Mouse (Mus musculus): ENCODE measurements around the gene Rabgap1l. TPM values are rescaled to one million over a fixed set of nuclear protein-coding genes. Genes with fewer than 3 reads are reported as not detected.
"Not testable (repeated sequence)": the region's sequence is repeated elsewhere in the genome, so short reads cannot be mapped to it uniquely, and the experiment has no call there.

The Rabgap1l gene
- polyA plus RNA-seq, 1 experiment = 29.9 TPM

GRCm38 (mm10) chr1:160684251-160684650, 108.8 kb downstream of the Rabgap1l start:
- Histone ChIP-seq H3K4me3 (ENCODE audit: insufficient read depth, low read length) (no peak overlapping the region), H3K27ac (ENCODE audit: insufficient read depth, low read depth, low read length) (no peak overlapping the region), H3K4me1 (ENCODE audit: control insufficient read depth, insufficient read depth, low read length) (no peaks in the 10 kb centered on the region)
- TF ChIP-seq POLR2A (IDR thresholded peaks at IDR 0.05; ENCODE audit: borderline replicate concordance, low read depth, low read length) (no peak), CTCF (IDR thresholded peaks at IDR 0.05; ENCODE audit: low read depth, low read length) (no peak)

GRCm38 (mm10) chr1:160681398-160682050, 111.5 kb downstream of the Rabgap1l start:
- no peak overlapping the region for H3K27ac ChIP-seq (ENCODE audit: insufficient read depth, low read depth, low read length)
- H3K4me3 ChIP-seq (ENCODE audit: insufficient read depth, low read length) = no peak overlapping the region
- TF ChIP-seq POLR2A (IDR thresholded peaks at IDR 0.05; ENCODE audit: borderline replicate concordance, low read depth, low read length) = no peak
- TF ChIP-seq CTCF (IDR thresholded peaks at IDR 0.05; ENCODE audit: low read depth, low read length) = no peak
- H3K4me1 ChIP-seq (ENCODE audit: control insufficient read depth, insufficient read depth, low read length) = no peaks in the 10 kb centered on the region

- TF ChIP-seq POLR2A (IDR thresholded peaks at IDR 0.05; ENCODE audit: borderline replicate concordance, low read depth, low read length) (no peak), CTCF (IDR thresholded peaks at IDR 0.05; ENCODE audit: low read depth, low read length) (no peak)
- Histone ChIP-seq H3K4me3 (ENCODE audit: insufficient read depth, low read length) (no peak overlapping the region), H3K27ac (ENCODE audit: insufficient read depth, low read depth, low read length) (no peak overlapping the region), H3K4me1 (ENCODE audit: control insufficient read depth, insufficient read depth, low read length) (no peaks in the 10 kb centered on the region)
Measured at GRCm38 (mm10) chr1:160674763-160675162, 118.2 kb downstream of the Rabgap1l start.

GRCm38 (mm10) chr1:160672088-160672814, 120.8 kb downstream of the Rabgap1l start:
- H3K4me1 ChIP-seq (ENCODE audit: control insufficient read depth, insufficient read depth, low read length) = no peaks in the 10 kb centered on the region
- H3K4me3 ChIP-seq (ENCODE audit: insufficient read depth, low read length) = no peak overlapping the region
- no peak overlapping the region for H3K27ac ChIP-seq (ENCODE audit: insufficient read depth, low read depth, low read length)
- TF ChIP-seq CTCF (IDR thresholded peaks at IDR 0.05; ENCODE audit: low read depth, low read length) (no peak), POLR2A (IDR thresholded peaks at IDR 0.05; ENCODE audit: borderline replicate concordance, low read depth, low read length) (no peak)

- Histone ChIP-seq H3K4me1 (ENCODE audit: control insufficient read depth, insufficient read depth, low read length) (no peaks in the 10 kb centered on the region), H3K4me3 (ENCODE audit: insufficient read depth, low read length) (no peak overlapping the region), H3K27ac (ENCODE audit: insufficient read depth, low read depth, low read length) (no peak overlapping the region)
- no peak for TF ChIP-seq CTCF (IDR thresholded peaks at IDR 0.05; ENCODE audit: low read depth, low read length)
- TF ChIP-seq POLR2A (IDR thresholded peaks at IDR 0.05; ENCODE audit: borderline replicate concordance, low read depth, low read length) = no peak
Measured at GRCm38 (mm10) chr1:160655806-160656470, 137.1 kb downstream of the Rabgap1l start.

GRCm38 (mm10) chr1:160651691-160652090, 141.3 kb downstream of the Rabgap1l start:
- Histone ChIP-seq H3K4me3 (ENCODE audit: insufficient read depth, low read length) (no peak overlapping the region), H3K27ac (ENCODE audit: insufficient read depth, low read depth, low read length) (no peak overlapping the region), H3K4me1 (ENCODE audit: control insufficient read depth, insufficient read depth, low read length) (no peaks in the 10 kb centered on the region)
- TF ChIP-seq CTCF (IDR thresholded peaks at IDR 0.05; ENCODE audit: low read depth, low read length) = no peak
- TF ChIP-seq POLR2A (IDR thresholded peaks at IDR 0.05; ENCODE audit: borderline replicate concordance, low read depth, low read length) = no peak

GRCm38 (mm10) chr1:160645416-160645815, 147.6 kb downstream of the Rabgap1l start:
- Histone ChIP-seq H3K4me3 (ENCODE audit: insufficient read depth, low read length) (no peak overlapping the region), H3K27ac (ENCODE audit: insufficient read depth, low read depth, low read length) (no peak overlapping the region), H3K4me1 (ENCODE audit: control insufficient read depth, insufficient read depth, low read length) (no peaks in the 10 kb centered on the region)
- no peak for TF ChIP-seq POLR2A (IDR thresholded peaks at IDR 0.05; ENCODE audit: borderline replicate concordance, low read depth, low read length)

- TF ChIP-seq CTCF (IDR thresholded peaks at IDR 0.05; ENCODE audit: low read depth, low read length) = no peak
- no peak for TF ChIP-seq POLR2A (IDR thresholded peaks at IDR 0.05; ENCODE audit: borderline replicate concordance, low read depth, low read length)
- H3K27ac ChIP-seq (ENCODE audit: insufficient read depth, low read depth, low read length) = no peak overlapping the region
- H3K4me1 ChIP-seq (ENCODE audit: control insufficient read depth, insufficient read depth, low read length) = no peaks in the 10 kb centered on the region
- no peak overlapping the region for H3K4me3 ChIP-seq (ENCODE audit: insufficient read depth, low read length)
Measured at GRCm38 (mm10) chr1:160628213-160628932, 164.6 kb downstream of the Rabgap1l start.

GRCm38 (mm10) chr1:160624354-160625120, 168.5 kb downstream of the Rabgap1l start:
- H3K4me3 ChIP-seq (ENCODE audit: insufficient read depth, low read length); H3K27ac ChIP-seq (ENCODE audit: insufficient read depth, low read depth, low read length); H3K4me1 ChIP-seq (ENCODE audit: control insufficient read depth, insufficient read depth, low read length): not testable (repeated sequence)
